Mouse (Mus musculus): ENCODE results near the gene Gm21885. TPM values are rescaled to one million over a fixed set of nuclear protein-coding genes. Genes with fewer than 3 reads are reported as not detected.

Gm21885 gene
- polyA plus RNA-seq, 1 experiment from 2014 or later = not detected

- DNase-seq (ENCODE audit: low spot score) = no peak
- Histone ChIP-seq H3K27me3 (replicated peaks; ENCODE audit: insufficient read depth, low read length) (no peaks in the 10 kb centered on the region), H3K9ac (replicated peaks; ENCODE audit: low read depth) (no peak overlapping the region), H3K36me3 (ENCODE audit: insufficient read depth, low read length) (no peaks in the 10 kb centered on the region), H3K27ac (ENCODE audit: low read length) (no peak overlapping the region), H3K4me3 (ENCODE audit: low read depth, low read length) (no peak overlapping the region), H3K4me1 (ENCODE audit: insufficient read depth, low read depth, low read length) (no peaks in the 10 kb centered on the region), H3K4me2 (replicated peaks; ENCODE audit: low read depth, low read length) (no peak overlapping the region), H3K9me3 (ENCODE audit: low read length) (no peaks in the 10 kb centered on the region)
- ATAC-seq = no peak
- 76% methylated on average over 9 of the region's 10 CpGs for WGBS
- TF ChIP-seq EP300 (IDR thresholded peaks at IDR 0.05) (no peak), CTCF (IDR thresholded peaks at IDR 0.05) (no peak)
Measured at GRCm38 (mm10) chr11:94274206-94274867, 7.3 kb upstream of the Gm21885 start.

- no peaks in the 10 kb centered on the region for H3K36me3 ChIP-seq (ENCODE audit: insufficient read depth, low read length)
- no peak for ATAC-seq
- H3K27me3 ChIP-seq (replicated peaks; ENCODE audit: insufficient read depth, low read length) = no peaks in the 10 kb centered on the region
- TF ChIP-seq CTCF (IDR thresholded peaks at IDR 0.05) (no peak), EP300 (IDR thresholded peaks at IDR 0.05) (no peak)
- DNase-seq (ENCODE audit: low spot score) = no peak
- no peak overlapping the region for H3K4me2 ChIP-seq (replicated peaks; ENCODE audit: low read depth, low read length)
- 76% methylated on average over 7 of the region's 7 CpGs for WGBS
- H3K4me1 ChIP-seq (ENCODE audit: insufficient read depth, low read depth, low read length) = no peaks in the 10 kb centered on the region
- H3K4me3 ChIP-seq (ENCODE audit: low read depth, low read length) = no peak overlapping the region
- H3K27ac ChIP-seq (ENCODE audit: low read length) = no peak overlapping the region
- H3K9me3 ChIP-seq (ENCODE audit: low read length) = no peaks in the 10 kb centered on the region
- no peak overlapping the region for H3K9ac ChIP-seq (replicated peaks; ENCODE audit: low read depth)
Measured at GRCm38 (mm10) chr11:94275226-94275625, 6.4 kb upstream of the Gm21885 start.

GRCm38 (mm10) chr11:94275686-94276085, 6.0 kb upstream of the Gm21885 start:
- Histone ChIP-seq H3K36me3 (ENCODE audit: insufficient read depth, low read length) (no peaks in the 10 kb centered on the region), H3K4me3 (ENCODE audit: low read depth, low read length) (no peak overlapping the region), H3K27ac (ENCODE audit: low read length) (no peak overlapping the region), H3K4me2 (replicated peaks; ENCODE audit: low read depth, low read length) (no peak overlapping the region), H3K27me3 (replicated peaks; ENCODE audit: insufficient read depth, low read length) (no peaks in the 10 kb centered on the region), H3K9ac (replicated peaks; ENCODE audit: low read depth) (no peak overlapping the region), H3K4me1 (ENCODE audit: insufficient read depth, low read depth, low read length) (no peaks in the 10 kb centered on the region), H3K9me3 (ENCODE audit: low read length) (no peaks in the 10 kb centered on the region)
- TF ChIP-seq EP300 (IDR thresholded peaks at IDR 0.05) (no peak), CTCF (IDR thresholded peaks at IDR 0.05) (no peak)
- ATAC-seq (no peak), DNase-seq (ENCODE audit: low spot score) (no peak)
- WGBS = 78% methylated on average over 2 of the region's 2 CpGs

DNA sequence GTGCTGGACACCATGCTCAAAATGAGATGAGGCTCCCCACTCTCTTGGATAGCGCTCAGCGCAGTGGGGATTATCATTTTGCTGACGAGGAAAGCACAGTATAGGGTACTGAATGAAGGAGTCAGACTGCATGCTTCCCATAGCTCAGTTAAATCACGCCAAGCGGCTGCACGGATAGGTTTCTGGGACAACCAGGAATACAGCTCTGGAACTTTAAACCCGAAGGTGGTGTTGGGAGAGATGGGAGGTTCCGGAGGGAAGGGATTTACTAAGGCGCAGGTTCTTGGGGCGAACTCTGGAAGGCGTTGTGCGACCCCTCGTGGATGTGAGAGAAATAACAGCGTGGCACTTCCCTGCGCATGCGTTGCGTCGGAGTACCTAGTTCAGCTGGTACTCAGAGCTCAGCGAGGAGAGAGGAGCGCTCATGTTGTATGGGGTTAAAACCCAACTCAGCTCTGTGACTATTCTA, 4.8 kb upstream of the Gm21885 start:
- DNase-seq (ENCODE audit: low spot score) (peak; percentile 95), ATAC-seq (peak; percentile 81)
- 5% methylated on average over 20 of the region's 20 CpGs for WGBS
- Histone ChIP-seq H3K27me3 (replicated peaks; ENCODE audit: insufficient read depth, low read length) (no peaks in the 10 kb centered on the region), H3K9ac (replicated peaks; ENCODE audit: low read depth) (no peak overlapping the region), H3K4me2 (replicated peaks; ENCODE audit: low read depth, low read length) (peak overlapping the region; percentile 58), H3K9me3 (ENCODE audit: low read length) (no peaks in the 10 kb centered on the region), H3K36me3 (ENCODE audit: insufficient read depth, low read length) (no peaks in the 10 kb centered on the region), H3K4me3 (ENCODE audit: low read depth, low read length) (peak overlapping the region; percentile 34), H3K4me1 (ENCODE audit: insufficient read depth, low read depth, low read length) (no peaks in the 10 kb centered on the region), H3K27ac (ENCODE audit: low read length) (no peak overlapping the region)
- peak; percentile 98 for TF ChIP-seq CTCF (IDR thresholded peaks at IDR 0.05)
- no peak for TF ChIP-seq EP300 (IDR thresholded peaks at IDR 0.05)

DNA sequence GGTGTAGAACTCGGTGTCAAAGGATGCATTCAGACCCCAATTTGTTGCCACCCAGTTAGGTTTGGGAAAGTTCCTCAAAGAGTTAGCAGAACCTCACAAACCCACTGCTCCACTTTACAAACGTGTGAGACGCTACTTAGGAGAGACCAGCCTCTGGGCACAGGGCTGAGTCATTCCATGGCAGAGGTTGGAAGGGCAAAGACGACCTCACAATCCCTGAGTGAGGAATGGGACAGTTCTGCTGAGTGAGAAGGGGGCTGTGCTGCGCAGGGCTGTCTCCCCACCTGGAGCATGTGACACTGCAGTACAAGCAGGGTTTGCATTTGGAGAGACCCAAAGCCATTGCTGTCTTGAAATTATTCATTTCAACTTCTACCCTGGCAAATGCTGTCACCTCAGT, 618 bp downstream of the Gm21885 start:
- DNase-seq (ENCODE audit: low spot score) (no peak), ATAC-seq (no peak)
- 52% methylated on average over 5 of the region's 5 CpGs for WGBS
- Histone ChIP-seq H3K4me1 (ENCODE audit: insufficient read depth, low read depth, low read length) (no peaks in the 10 kb centered on the region; the same call in 1 of the 2 replicates), H3K27ac (ENCODE audit: low read length) (no peak overlapping the region), H3K9me3 (ENCODE audit: low read length) (no peaks in the 10 kb centered on the region), H3K4me3 (ENCODE audit: low read depth, low read length) (no peak overlapping the region), H3K9ac (replicated peaks; ENCODE audit: low read depth) (no peak overlapping the region), H3K36me3 (ENCODE audit: insufficient read depth, low read length) (no peaks in the 10 kb centered on the region), H3K4me2 (replicated peaks; ENCODE audit: low read depth, low read length) (no peak overlapping the region), H3K27me3 (replicated peaks; ENCODE audit: insufficient read depth, low read length) (no peaks in the 10 kb centered on the region)
- TF ChIP-seq EP300 (IDR thresholded peaks at IDR 0.05) (no peak), CTCF (IDR thresholded peaks at IDR 0.05) (no peak)

DNA sequence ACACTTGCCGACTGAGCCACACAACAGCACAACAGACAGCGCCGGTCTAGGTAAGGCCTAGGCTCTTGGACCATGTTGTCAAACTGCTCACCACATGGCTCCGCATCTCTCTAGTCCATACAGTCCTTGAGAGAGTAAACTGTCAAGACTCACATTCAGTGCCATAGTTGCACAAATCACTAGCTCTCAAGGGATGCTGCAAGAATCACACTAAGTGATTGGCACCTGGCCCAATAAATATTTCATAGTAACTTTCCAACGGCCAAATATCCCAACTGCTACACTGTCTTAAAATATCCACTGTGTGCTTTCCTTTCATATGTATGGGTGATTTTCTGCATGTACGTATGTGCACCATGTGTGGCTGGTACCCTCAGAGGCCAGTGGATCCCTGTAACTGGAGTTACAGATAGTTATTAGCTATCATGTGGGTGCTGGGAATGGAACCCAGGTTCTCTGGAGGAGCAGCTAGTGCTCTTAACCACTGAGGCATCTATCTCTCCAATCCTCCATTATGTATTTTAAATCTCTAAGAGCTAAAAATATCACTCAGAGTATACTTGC, 1.9 kb downstream of the Gm21885 start:
- H3K27me3 ChIP-seq (replicated peaks; ENCODE audit: insufficient read depth, low read length) = no peaks in the 10 kb centered on the region
- no peak for DNase-seq (ENCODE audit: low spot score)
- TF ChIP-seq CTCF (IDR thresholded peaks at IDR 0.05) (no peak), EP300 (IDR thresholded peaks at IDR 0.05) (no peak)
- no peak overlapping the region for H3K9ac ChIP-seq (replicated peaks; ENCODE audit: low read depth)
- H3K4me1 ChIP-seq (ENCODE audit: insufficient read depth, low read depth, low read length) = no peaks in the 10 kb centered on the region; the same call in 1 of the 2 replicates
- no peak overlapping the region for H3K4me3 ChIP-seq (ENCODE audit: low read depth, low read length)
- WGBS = 85% methylated on average over 6 of the region's 6 CpGs
- no peak overlapping the region for H3K4me2 ChIP-seq (replicated peaks; ENCODE audit: low read depth, low read length)
- no peaks in the 10 kb centered on the region; the same call in 1 of the 2 replicates for H3K36me3 ChIP-seq (ENCODE audit: insufficient read depth, low read length)
- no peak overlapping the region for H3K27ac ChIP-seq (ENCODE audit: low read length)
- no peak for ATAC-seq
- H3K9me3 ChIP-seq (ENCODE audit: low read length) = no peaks in the 10 kb centered on the region
